Mouse (Mus musculus): ENCODE results near the gene Uqcc3. TPM values are rescaled to one million over a fixed set of nuclear protein-coding genes. Genes with fewer than 3 reads are reported as not detected.
A peak's percentile ranks its signal among the peaks of the same experiment; 100 is the strongest.

Gene Uqcc3
- polyA plus RNA-seq, 1 experiment, result 76.7 TPM

DNA sequence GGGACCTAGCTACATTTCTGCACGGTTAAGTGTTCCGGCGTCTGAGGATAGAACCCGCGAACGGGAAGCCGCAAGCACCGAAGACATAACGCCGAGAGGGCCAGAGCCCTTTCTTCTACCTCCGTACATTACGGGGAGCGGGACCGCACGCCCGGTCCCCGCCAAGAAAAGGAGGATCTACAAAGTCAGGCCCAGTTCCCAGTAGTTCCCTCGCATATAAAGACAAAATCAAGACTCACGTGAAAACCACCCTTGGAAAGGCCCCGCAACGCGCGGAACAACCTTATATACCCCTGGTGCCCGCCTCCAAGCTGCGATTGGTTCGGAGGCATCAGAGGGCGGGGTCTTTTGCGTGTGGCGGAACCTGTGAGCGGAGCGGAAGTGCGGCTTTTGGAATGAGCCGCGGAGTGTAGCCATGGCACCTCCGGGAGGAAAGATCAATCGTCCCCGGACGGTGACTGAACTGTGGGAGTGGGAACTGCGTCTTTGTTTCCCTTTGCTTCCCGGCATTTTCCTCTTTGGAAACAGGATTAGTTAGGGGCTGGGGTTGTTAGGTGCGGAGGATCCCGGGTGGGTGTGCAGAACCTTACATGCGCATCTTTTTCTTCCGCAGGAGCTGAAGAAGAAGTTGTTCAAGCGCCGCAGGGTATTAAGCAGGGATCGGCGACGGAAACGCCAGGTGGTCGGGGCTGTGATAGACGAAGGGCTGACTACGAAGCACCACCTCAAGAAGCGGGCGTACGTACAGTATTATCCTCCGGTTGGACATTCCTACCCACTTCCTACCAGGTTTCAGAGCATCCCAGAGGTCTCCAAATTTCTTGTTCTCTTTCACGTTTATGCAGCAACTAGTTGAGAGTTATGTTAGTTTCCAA is 8.0 kb upstream of the Uqcc3 start, which contains the start of the genes 1810009A15Rik and Gm49416:
Gene 1810009A15Rik, plus strand, starts transcription at position 343 of the 875 bp plus-strand sequence.
Gene Gm49416, plus strand, starts transcription at position 416 of the 875 bp plus-strand sequence.
- Histone ChIP-seq H3K4me3 (replicated peaks; ENCODE audit: insufficient read depth, low read depth, low read length) (peak within 1 kb of the TSS; percentile 74), H3K4me1 (ENCODE audit: control insufficient read depth, insufficient read depth, low read length) (0 out of 2 replicates have a peak, but pooled peaks cover 3% of the 10 kb centered on the region), H3K27ac (ENCODE audit: insufficient read depth, low read length) (peak within 1 kb of the TSS; percentile 42), H3K27me3 (ENCODE audit: control insufficient read depth, insufficient read depth, low read length) (no peaks in the 10 kb centered on the region)
- WGBS, result under 1% methylated on average over 58 of the region's 58 CpGs
- peak; percentile 94 to 95 for DNase-seq
- TF ChIP-seq CTCF (IDR thresholded peaks at IDR 0.05; ENCODE audit: borderline replicate concordance, insufficient read depth, low read depth, low read length) (no peak), POLR2A (IDR thresholded peaks at IDR 0.05; ENCODE audit: borderline replicate concordance, insufficient read depth, low read length) (peak; percentile 86; the same call in 1 of the 2 replicates)

DNA sequence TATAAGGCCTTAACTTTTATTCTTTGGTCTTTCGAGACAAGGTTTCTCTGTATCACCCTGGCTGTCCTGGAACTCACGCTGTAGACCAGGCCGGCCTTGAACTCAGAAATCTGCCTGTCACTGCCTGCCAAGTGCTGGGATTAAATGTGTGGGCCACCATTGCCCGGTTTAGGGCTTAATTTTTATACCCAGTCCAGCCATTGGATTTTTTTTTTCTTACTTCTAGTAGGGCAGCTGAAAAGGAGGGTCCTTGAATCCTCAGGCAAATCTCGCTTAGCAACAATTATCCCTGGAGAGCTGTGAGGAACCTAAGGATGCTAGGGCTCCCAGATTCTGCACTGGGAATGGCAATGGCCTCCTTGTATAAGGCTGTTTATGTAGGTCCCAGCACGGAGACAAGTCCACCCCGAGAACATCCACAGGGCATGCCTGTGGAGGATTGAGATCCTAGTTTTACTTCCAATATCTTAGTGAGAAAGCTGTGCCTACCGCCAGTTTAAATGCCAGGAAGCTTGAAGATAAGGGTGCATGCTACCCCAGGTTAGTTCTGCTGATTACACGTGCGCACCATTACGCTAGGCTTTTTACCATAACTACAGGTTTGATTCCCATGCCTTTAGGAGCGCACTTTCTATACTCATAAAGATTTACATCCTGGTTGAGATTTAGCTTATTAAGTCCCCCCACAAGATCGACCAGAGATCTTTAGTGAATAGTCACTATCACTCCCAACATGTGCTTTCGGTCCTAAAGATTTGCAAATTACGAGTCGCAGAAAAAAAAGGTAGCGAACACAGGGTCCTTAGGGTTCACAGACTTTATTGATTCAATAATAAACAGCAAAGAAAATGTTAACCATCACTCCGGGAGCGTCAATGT is 7.1 kb upstream of the Uqcc3 start:
- 0 out of 2 replicates have a peak, but pooled peaks cover 3% of the 10 kb centered on the region for H3K4me1 ChIP-seq (ENCODE audit: control insufficient read depth, insufficient read depth, low read length)
- no peak overlapping the region for H3K27ac ChIP-seq (ENCODE audit: insufficient read depth, low read length)
- 18% methylated on average over 19 of the region's 19 CpGs for WGBS
- no peak for DNase-seq
- peak overlapping the region; percentile 74 for H3K4me3 ChIP-seq (replicated peaks; ENCODE audit: insufficient read depth, low read depth, low read length)
- TF ChIP-seq CTCF (IDR thresholded peaks at IDR 0.05; ENCODE audit: borderline replicate concordance, insufficient read depth, low read depth, low read length), result no peak
- no peak for TF ChIP-seq POLR2A (IDR thresholded peaks at IDR 0.05; ENCODE audit: borderline replicate concordance, insufficient read depth, low read length)
- H3K27me3 ChIP-seq (ENCODE audit: control insufficient read depth, insufficient read depth, low read length), result no peaks in the 10 kb centered on the region

DNA sequence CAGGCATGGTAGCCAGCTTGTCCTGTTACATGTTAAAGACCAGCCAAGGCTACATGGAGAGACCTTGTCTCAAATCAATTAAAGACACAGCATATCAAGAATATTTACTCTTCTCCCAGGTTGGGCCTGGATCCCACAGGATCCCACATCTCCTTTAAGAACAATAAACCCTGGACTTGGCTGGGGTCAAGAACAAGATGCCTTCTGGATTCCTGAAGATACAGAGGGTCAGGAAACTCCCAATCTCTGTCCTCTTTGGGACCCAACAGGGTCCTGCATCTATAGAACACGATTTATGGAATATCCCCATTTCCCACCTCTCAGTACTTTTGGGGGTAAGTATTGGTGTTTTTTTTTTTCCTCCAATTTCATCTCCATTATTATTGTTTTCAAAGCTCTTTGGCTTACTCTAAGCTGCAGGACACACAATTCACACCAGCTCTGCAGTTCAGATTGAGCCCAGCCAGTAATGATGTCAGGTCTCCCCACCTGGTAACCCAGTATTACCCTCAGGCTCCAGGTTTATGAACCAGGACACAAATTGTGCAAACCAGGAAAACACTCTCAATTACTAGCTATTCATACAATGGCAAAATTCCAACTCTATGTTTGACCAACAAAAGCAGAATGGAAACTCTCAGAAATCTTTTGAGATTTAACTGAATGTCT is 6.3 kb upstream of the Uqcc3 start:
- Histone ChIP-seq H3K27me3 (ENCODE audit: control insufficient read depth, insufficient read depth, low read length) (no peaks in the 10 kb centered on the region), H3K4me1 (ENCODE audit: control insufficient read depth, insufficient read depth, low read length) (0 out of 2 replicates have a peak, but pooled peaks cover 3% of the 10 kb centered on the region), H3K27ac (ENCODE audit: insufficient read depth, low read length) (no peak overlapping the region), H3K4me3 (replicated peaks; ENCODE audit: insufficient read depth, low read depth, low read length) (no peak overlapping the region)
- DNase-seq, result no peak
- WGBS, result 55% methylated on average over 1 of the region's 1 CpGs
- TF ChIP-seq CTCF (IDR thresholded peaks at IDR 0.05; ENCODE audit: borderline replicate concordance, insufficient read depth, low read depth, low read length), result no peak
- TF ChIP-seq POLR2A (IDR thresholded peaks at IDR 0.05; ENCODE audit: borderline replicate concordance, insufficient read depth, low read length), result no peak

DNA sequence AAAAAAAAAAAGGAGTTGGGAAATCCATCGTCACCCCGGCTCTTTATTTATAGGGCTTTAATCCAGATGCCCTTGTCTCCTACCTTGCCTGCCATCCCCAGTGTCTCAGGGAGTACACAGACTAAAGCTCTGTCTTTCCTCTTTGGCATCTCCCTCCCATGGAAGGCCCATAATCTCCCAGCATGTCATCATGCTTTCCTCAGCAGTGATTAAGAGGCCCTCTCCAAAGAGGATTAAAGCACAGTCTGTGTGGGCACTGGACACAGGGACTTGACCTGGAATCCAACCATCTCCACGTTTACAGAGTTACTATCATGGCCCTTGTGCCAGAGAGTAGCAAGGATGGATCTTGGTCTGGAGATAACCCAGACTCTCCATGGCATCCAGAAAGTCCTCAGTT is 2.9 kb upstream of the Uqcc3 start, which contains the start of the genes Lbhd1 and Gm49403:
Gene Lbhd1, plus strand, starts transcription at position 117 of the 400 bp plus-strand sequence.
Gene Gm49403, plus strand, starts transcription at position 315 of the 400 bp plus-strand sequence.
- Histone ChIP-seq H3K4me3 (replicated peaks; ENCODE audit: insufficient read depth, low read depth, low read length) (no peak within 1 kb of the TSS), H3K27me3 (ENCODE audit: control insufficient read depth, insufficient read depth, low read length) (no peaks in the 10 kb centered on the region), H3K27ac (ENCODE audit: insufficient read depth, low read length) (no peak within 1 kb of the TSS), H3K4me1 (ENCODE audit: control insufficient read depth, insufficient read depth, low read length) (0 out of 2 replicates have a peak, but pooled peaks cover 3% of the 10 kb centered on the region)
- TF ChIP-seq CTCF (IDR thresholded peaks at IDR 0.05; ENCODE audit: borderline replicate concordance, insufficient read depth, low read depth, low read length) (no peak), POLR2A (IDR thresholded peaks at IDR 0.05; ENCODE audit: borderline replicate concordance, insufficient read depth, low read length) (no peak)
- 71% methylated on average over 3 of the region's 3 CpGs for WGBS
- DNase-seq, result no peak

DNA sequence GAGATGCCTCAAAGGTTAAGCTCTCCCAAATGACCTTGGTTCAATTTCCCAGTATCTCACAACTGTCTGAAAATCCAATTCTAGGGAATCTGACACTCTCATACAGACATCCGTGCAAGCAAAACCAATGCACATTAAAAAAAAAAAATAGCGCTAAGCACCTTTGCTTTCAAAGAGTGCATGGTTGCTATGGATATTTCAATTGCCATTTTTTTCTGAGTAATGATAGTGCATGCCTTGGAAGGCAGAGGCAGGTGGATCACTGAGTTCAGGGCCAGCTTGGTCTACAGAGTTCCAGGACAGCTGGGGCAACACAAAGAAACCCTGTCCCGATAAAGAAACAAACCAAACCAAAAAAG is 290 bp upstream of the Uqcc3 start:
- Histone ChIP-seq H3K27me3 (ENCODE audit: control insufficient read depth, insufficient read depth, low read length) (no peaks in the 10 kb centered on the region), H3K27ac (ENCODE audit: insufficient read depth, low read length) (no peak overlapping the region), H3K4me1 (ENCODE audit: control insufficient read depth, insufficient read depth, low read length) (no peaks in the 10 kb centered on the region), H3K4me3 (replicated peaks; ENCODE audit: insufficient read depth, low read depth, low read length) (peak overlapping the region; percentile 98)
- TF ChIP-seq CTCF (IDR thresholded peaks at IDR 0.05; ENCODE audit: borderline replicate concordance, insufficient read depth, low read depth, low read length) (no peak), POLR2A (IDR thresholded peaks at IDR 0.05; ENCODE audit: borderline replicate concordance, insufficient read depth, low read length) (no peak)
- no peak for DNase-seq
- 4% methylated on average over 3 of the region's 3 CpGs for WGBS

DNA sequence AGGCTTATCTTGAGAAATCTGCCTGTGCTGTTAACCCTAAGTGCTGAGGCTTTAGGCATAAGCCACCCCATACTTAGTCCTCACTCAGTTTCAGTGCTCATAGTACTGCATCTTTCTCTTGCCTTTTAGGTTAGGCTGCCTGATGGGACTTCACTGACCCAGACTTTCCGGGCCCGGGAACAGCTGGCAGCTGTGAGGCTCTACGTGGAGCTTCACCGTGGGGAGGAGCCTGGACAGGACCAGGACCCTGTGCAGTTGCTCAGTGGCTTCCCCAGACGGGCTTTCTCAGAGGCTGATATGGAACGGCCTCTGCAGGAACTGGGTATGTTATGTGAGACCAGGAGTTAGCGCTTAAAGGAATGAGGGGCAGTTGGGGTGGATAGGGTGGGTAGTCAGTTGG is 5.7 kb downstream of the Uqcc3 start:
- TF ChIP-seq POLR2A (IDR thresholded peaks at IDR 0.05; ENCODE audit: borderline replicate concordance, insufficient read depth, low read length), result no peak
- TF ChIP-seq CTCF (IDR thresholded peaks at IDR 0.05; ENCODE audit: borderline replicate concordance, insufficient read depth, low read depth, low read length), result no peak
- Histone ChIP-seq H3K27me3 (ENCODE audit: control insufficient read depth, insufficient read depth, low read length) (no peaks in the 10 kb centered on the region), H3K4me3 (replicated peaks; ENCODE audit: insufficient read depth, low read depth, low read length) (no peak overlapping the region), H3K27ac (ENCODE audit: insufficient read depth, low read length) (no peak overlapping the region), H3K4me1 (ENCODE audit: control insufficient read depth, insufficient read depth, low read length) (no peaks in the 10 kb centered on the region; the same call in 1 of the 2 replicates)
- no peak for DNase-seq
- 85% methylated on average over 7 of the region's 7 CpGs for WGBS

Measured in cerebellum, adult 2 months (tissue).